Mouse (Mus musculus) E14TG2a.4 (cell line): ENCODE measurements around the gene 1700001P01Rik.

ENCODE experiments used
- H3K27me3 ChIP-seq: 2 replicates; pipeline ENCODE4 v1.6.1; 2014; ENCODE audit warnings: low read length, control low read depth; ENCODE audit not compliant: insufficient read depth
- H3K36me3 ChIP-seq: 2 replicates; pipeline ENCODE4 v1.6.1; 2014; ENCODE audit warnings: low read length, control low read depth; ENCODE audit not compliant: insufficient read depth
- H3K4me1 ChIP-seq: replicated peaks from 2 replicates; pipeline ENCODE4 v1.6.1; 2014; ENCODE audit warnings: low read depth, low read length, control low read depth
- H3K4me3 ChIP-seq: replicated peaks from 2 replicates; pipeline ENCODE4 v1.5.1; 2014; ENCODE audit warnings: mild to moderate bottlenecking, low read length
- H3K9me3 ChIP-seq: 2 replicates; pipeline ENCODE4 v1.6.1; 2014; ENCODE audit warnings: low read length, control low read depth
- CTCF ChIP-seq: conservative IDR thresholded peaks from 2 replicates; pipeline ENCODE4 v1.5.1; 2014; ENCODE audit warnings: low read length
- NANOG ChIP-seq: IDR thresholded peaks from 2 replicates; pipeline ENCODE4 v1.6.1; 2014; ENCODE audit warnings: borderline replicate concordance, low read length, mixed read lengths
- POU5F1 ChIP-seq: IDR thresholded peaks from 2 replicates; pipeline ENCODE4 v1.6.1; 2014; ENCODE audit warnings: low read length, borderline replicate concordance

1700001P01Rik gene

DNA sequence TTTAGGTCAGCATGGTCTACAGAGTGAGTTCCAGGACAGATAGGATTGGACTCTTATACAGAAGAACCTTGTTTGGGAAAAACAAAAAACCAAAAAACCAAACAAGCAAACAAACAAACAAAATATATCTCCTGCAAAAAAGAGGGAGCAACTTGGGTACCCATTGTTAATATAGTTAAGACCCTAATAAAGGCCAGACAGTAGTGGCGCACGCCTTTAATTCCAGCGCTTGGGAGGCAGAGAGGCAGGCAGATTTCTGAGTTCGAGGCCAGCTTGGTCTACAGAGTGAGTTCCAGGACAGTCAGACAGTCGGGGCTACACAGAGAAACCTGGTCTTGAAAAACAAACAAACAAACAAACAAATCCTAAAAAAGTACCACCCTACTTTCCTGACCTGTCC is 14.0 kb upstream of the 1700001P01Rik start:
- H3K4me1 ChIP-seq: peaks cover 47% of the 10 kb centered on the region
- no peaks in the 10 kb centered on the region for H3K9me3 ChIP-seq
- TF ChIP-seq CTCF (no peak), NANOG (no peak), POU5F1 (no peak)
- no peaks in the 10 kb centered on the region for H3K27me3 ChIP-seq
- no peaks in the 10 kb centered on the region for H3K36me3 ChIP-seq
- no peak overlapping the region for H3K4me3 ChIP-seq

- H3K4me1 ChIP-seq: peaks cover 43% of the 10 kb centered on the region
- H3K27me3 ChIP-seq: no peaks in the 10 kb centered on the region
Observed at GRCm38 (mm10) chr11:97787961-97788360, 12.2 kb upstream of the 1700001P01Rik start.

GRCm38 (mm10) chr11:97782564-97782895 is 6.8 kb upstream of the 1700001P01Rik start:
- no peak for TF ChIP-seq NANOG
- no peak for TF ChIP-seq CTCF
- no peak for TF ChIP-seq POU5F1
- Histone ChIP-seq H3K4me3 (peak overlapping the region; percentile 97), H3K27me3 (no peaks in the 10 kb centered on the region), H3K36me3 (peaks cover 45% of the 10 kb centered on the region), H3K9me3 (no peaks in the 10 kb centered on the region), H3K4me1 (peaks cover 48% of the 10 kb centered on the region)

More at GRCm38 (mm10) chr11:97787961-97788360, 12.2 kb upstream of the 1700001P01Rik start:
- TF ChIP-seq POU5F1 (no peak), NANOG (no peak)
- no peaks in the 10 kb centered on the region for H3K9me3 ChIP-seq
- H3K36me3 ChIP-seq: no peaks in the 10 kb centered on the region
- H3K4me3 ChIP-seq: no peak overlapping the region

DNA sequence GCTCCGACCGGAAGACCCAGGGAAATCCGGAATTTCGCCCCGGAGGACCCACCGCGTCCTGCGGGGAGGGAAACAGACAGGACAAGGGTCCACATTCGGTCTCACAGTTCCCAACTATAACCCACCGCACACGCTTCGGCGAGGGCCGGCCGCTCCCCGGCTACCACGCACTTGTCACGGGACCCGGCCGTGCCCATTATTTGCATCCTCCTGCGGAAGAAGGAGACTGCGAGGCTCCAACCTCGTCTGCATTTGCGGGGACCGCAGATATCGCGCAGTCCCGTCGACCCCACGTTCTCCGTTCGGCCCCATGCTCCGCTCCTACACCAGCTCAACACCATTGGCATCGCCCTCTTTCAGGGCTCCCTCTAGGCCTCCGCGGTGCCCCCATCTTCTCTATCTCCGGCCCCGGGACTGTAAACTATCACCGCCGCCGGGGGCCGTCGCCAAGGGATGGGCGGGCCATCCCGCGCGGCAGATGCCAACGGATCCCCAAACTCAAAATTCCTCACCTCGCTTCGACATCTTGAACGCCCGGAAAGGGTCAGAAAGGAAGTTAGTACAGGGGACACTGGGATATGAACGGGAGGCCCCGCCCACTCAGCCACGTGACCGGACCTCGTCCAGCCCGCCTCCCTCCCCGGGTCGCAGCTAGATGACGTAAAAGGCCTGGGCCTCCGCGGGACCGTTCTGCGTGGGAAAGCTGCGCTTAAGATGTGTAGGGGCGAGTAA is 6.3 kb upstream of the 1700001P01Rik start, which contains the start of gene Rpl23:
Rpl23 (minus strand) TSS at position 606 of the 732 bp plus-strand sequence.
- no peak for TF ChIP-seq POU5F1
- TF ChIP-seq NANOG: no peak
- TF ChIP-seq CTCF: no peak
- H3K9me3 ChIP-seq: no peaks in the 10 kb centered on the region
- H3K27me3 ChIP-seq: no peaks in the 10 kb centered on the region
- H3K4me3 ChIP-seq: peak within 1 kb of the TSS; percentile 97
- peaks cover 50% of the 10 kb centered on the region for H3K36me3 ChIP-seq
- peaks cover 50% of the 10 kb centered on the region for H3K4me1 ChIP-seq

DNA sequence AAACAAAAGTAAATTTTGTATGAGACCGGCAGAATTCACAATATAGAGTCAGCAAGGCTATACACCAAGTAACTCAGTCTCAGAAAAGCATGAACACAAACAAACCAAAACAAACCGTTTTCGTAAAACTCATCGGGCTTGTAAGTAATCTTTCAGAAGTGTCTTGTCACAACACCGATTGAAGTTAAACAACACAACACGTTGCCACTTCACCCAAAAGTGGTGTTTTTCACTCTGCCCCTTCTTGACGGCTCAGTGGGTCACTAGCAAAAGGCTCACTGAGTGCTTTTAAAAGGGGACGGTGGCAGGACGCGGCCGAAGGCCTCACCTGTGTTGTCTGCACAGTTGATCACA is 5.7 kb upstream of the 1700001P01Rik start:
- H3K4me1 ChIP-seq: peaks cover 53% of the 10 kb centered on the region
- H3K27me3 ChIP-seq: no peaks in the 10 kb centered on the region
- H3K36me3 ChIP-seq: peaks cover 55% of the 10 kb centered on the region
- TF ChIP-seq CTCF (no peak), POU5F1 (no peak), NANOG (no peak)
- no peaks in the 10 kb centered on the region for H3K9me3 ChIP-seq
- peak overlapping the region; percentile 97 for H3K4me3 ChIP-seq

- H3K4me1 ChIP-seq: peaks cover 66% of the 10 kb centered on the region
- no peaks in the 10 kb centered on the region for H3K27me3 ChIP-seq
Observed at GRCm38 (mm10) chr11:97779968-97780701, 4.4 kb upstream of the 1700001P01Rik start.

DNA sequence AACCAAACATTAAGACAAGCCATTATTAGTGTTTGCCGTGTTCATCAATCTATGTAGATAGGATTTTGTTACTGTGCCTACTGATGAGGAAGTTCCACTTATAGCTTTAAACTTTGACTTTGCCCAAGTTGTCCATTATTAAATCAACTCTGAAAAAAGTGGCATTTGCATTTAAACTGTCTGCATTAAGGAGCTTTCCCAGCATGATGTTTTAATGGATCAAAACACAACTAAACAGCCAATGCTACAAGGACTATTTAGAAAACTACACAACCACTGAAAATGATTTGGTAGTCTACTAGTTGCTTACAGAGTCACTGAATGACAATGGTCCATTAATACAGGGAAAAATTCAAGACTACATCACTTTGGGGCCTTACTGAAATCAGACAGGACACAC is 3.2 kb upstream of the 1700001P01Rik start:
- peak overlapping the region; percentile 97 for H3K4me3 ChIP-seq

More at GRCm38 (mm10) chr11:97779968-97780701, 4.4 kb upstream of the 1700001P01Rik start:
- no peaks in the 10 kb centered on the region for H3K9me3 ChIP-seq
- peak overlapping the region; percentile 97 for H3K4me3 ChIP-seq
- TF ChIP-seq POU5F1 (no peak), CTCF (no peak), NANOG (no peak)
- peaks cover 68% of the 10 kb centered on the region for H3K36me3 ChIP-seq

GRCm38 (mm10) chr11:97777129-97777529 is 1.4 kb upstream of the 1700001P01Rik start:
- H3K36me3 ChIP-seq: peaks cover 78% of the 10 kb centered on the region
- no peaks in the 10 kb centered on the region for H3K27me3 ChIP-seq
- H3K4me1 ChIP-seq: peaks cover 71% of the 10 kb centered on the region
- H3K4me3 ChIP-seq: 0 out of 2 replicates have a peak overlapping the region, but pooled peaks have one; percentile 1
- TF ChIP-seq CTCF: peak; percentile 47
- TF ChIP-seq POU5F1: no peak
- TF ChIP-seq NANOG: peak; percentile 63; the same call in 1 of the 2 replicates
- H3K9me3 ChIP-seq: no peaks in the 10 kb centered on the region

More for the DNA sequence above, 3.2 kb upstream of the 1700001P01Rik start:
- H3K9me3 ChIP-seq: no peaks in the 10 kb centered on the region
- no peak for TF ChIP-seq CTCF
- no peak for TF ChIP-seq POU5F1
- no peak for TF ChIP-seq NANOG
- no peaks in the 10 kb centered on the region for H3K27me3 ChIP-seq
- H3K36me3 ChIP-seq: peaks cover 78% of the 10 kb centered on the region
- H3K4me1 ChIP-seq: peaks cover 73% of the 10 kb centered on the region
